17 mouse cellular contexts compared by ENCODE assay signal in the genomic region with DNA sequence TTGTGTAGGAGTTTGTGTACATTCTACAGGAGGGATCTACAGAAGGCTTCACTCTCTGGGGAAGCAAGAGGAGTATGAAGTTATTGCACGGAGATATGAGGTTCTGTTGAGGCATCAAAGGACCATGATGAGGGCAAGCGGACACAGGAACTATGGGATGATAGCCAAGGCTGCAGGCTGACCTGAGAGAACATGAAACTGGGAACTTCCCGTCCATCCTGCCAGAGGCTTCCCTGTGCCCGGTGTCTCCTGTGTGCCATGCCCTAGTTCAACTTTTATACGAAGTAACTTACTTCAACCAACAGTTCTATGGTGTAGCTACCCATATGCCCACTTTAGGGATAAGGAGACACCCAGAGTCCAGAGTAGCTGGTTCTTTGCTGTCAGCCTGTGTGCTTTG. TPM values are rescaled to one million over a fixed set of nuclear protein-coding genes. Genes with fewer than 3 reads are reported as not detected.
DNase-seq lines count a peak whose midpoint lies in the region; ATAC-seq and TF ChIP-seq lines count a peak whose summit lies in the region.
"Had no signal": no experiment of that assay in that cellular context is flagged by ENCODE, and none has a peak within 500 bp of the region (broad histone marks: within the 10 kb centered on the region; RNA-seq: fewer than 3 reads in every experiment).

No protein-coding gene starts in this region.

- H3K9me3 ChIP-seq in forebrain, embryonic 12.5 days: no peaks in the 10 kb centered on the region
- H3K9me3 ChIP-seq in forebrain, embryonic 10.5 days: no peaks in the 10 kb centered on the region
- no peaks in the 10 kb centered on the region for H3K9me3 ChIP-seq in kidney, embryonic 15.5 days (replicated peaks)
- H3K9me3 ChIP-seq: forebrain, embryonic 15.5 days; hindbrain, embryonic 12.5 days; hindbrain, embryonic 15.5 days had no signal

- no peaks in the 10 kb centered on the region for H3K27me3 ChIP-seq in forebrain, embryonic 12.5 days
- no peaks in the 10 kb centered on the region for H3K27me3 ChIP-seq in forebrain, embryonic 10.5 days (ENCODE audit: poor library complexity, severe bottlenecking)
- H3K27me3 ChIP-seq in kidney, adult 2 months (replicated peaks; ENCODE audit: control insufficient read depth, insufficient read depth, low read length): no peaks in the 10 kb centered on the region
- no peaks in the 10 kb centered on the region for H3K27me3 ChIP-seq in kidney, embryonic 15.5 days
- no peaks in the 10 kb centered on the region for H3K27me3 ChIP-seq in small intestine, adult 2 months (ENCODE audit: control insufficient read depth, insufficient read depth, low read length)
- no peaks in the 10 kb centered on the region for H3K27me3 ChIP-seq in heart, adult 2 months (ENCODE audit: control insufficient read depth, insufficient read depth, low read length)
- H3K27me3 ChIP-seq: forebrain, embryonic 15.5 days; hindbrain, embryonic 12.5 days; hindbrain, embryonic 15.5 days had no signal

- TF ChIP-seq EP300 in heart, adult 2 months (IDR thresholded peaks at IDR 0.05; ENCODE audit: insufficient read depth, low read depth, low read length): no peak

- peaks cover 71% of the 10 kb centered on the region for H3K4me1 ChIP-seq in forebrain, embryonic 12.5 days
- peaks cover 82% of the 10 kb centered on the region for H3K4me1 ChIP-seq in forebrain, embryonic 10.5 days
- H3K4me1 ChIP-seq in kidney, adult 2 months (ENCODE audit: control insufficient read depth, insufficient read depth, low read length): no peaks in the 10 kb centered on the region; the same call in 1 of the 2 replicates
- H3K4me1 ChIP-seq in kidney, embryonic 15.5 days: peaks cover 44% of the 10 kb centered on the region
- H3K4me1 ChIP-seq in small intestine, adult 2 months (ENCODE audit: control insufficient read depth, insufficient read depth, insufficient read length, low read length): peaks cover 54% of the 10 kb centered on the region
- H3K4me1 ChIP-seq in heart, adult 2 months (ENCODE audit: control insufficient read depth, insufficient read depth, low read length): peaks cover 28% of the 10 kb centered on the region

- H3K79me2 ChIP-seq in heart, adult 2 months (replicated peaks; ENCODE audit: control insufficient read depth, insufficient read depth, low read length): no peaks in the 10 kb centered on the region

- H3K4me2 ChIP-seq in forebrain, embryonic 12.5 days: no peak overlapping the region
- H3K4me2 ChIP-seq in kidney, embryonic 15.5 days: no peak overlapping the region
- H3K4me2 ChIP-seq: forebrain, embryonic 15.5 days; heart, embryonic 11.5 days; hindbrain, embryonic 12.5 days; hindbrain, embryonic 15.5 days had no signal

- intact Hi-C loops in heart, adult 2 months (cut with DNase I): loop anchor here (2.0 to 5.0 kb wide), 2 partner anchors 14 to 86 kb away; no protein-coding TSS in a partner anchor

- H3K4me3 ChIP-seq in forebrain, embryonic 12.5 days (replicated peaks): no peak overlapping the region
- no peak overlapping the region for H3K4me3 ChIP-seq in forebrain, embryonic 10.5 days
- H3K4me3 ChIP-seq in kidney, adult 2 months (ENCODE audit: insufficient read depth, low read depth, low read length): no peak overlapping the region
- no peak overlapping the region for H3K4me3 ChIP-seq in kidney, embryonic 15.5 days (replicated peaks)
- no peak overlapping the region for H3K4me3 ChIP-seq in small intestine, adult 2 months (ENCODE audit: low read depth, low read length)
- H3K4me3 ChIP-seq in heart, adult 2 months: no peak overlapping the region
- H3K4me3 ChIP-seq: forebrain, embryonic 15.5 days; hindbrain, embryonic 12.5 days; hindbrain, embryonic 15.5 days had no signal

- H3K36me3 ChIP-seq in forebrain, embryonic 12.5 days (replicated peaks): 0 out of 2 replicates have a peak, but pooled peaks cover 5% of the 10 kb centered on the region
- H3K36me3 ChIP-seq in forebrain, embryonic 10.5 days (replicated peaks): peaks cover 27% of the 10 kb centered on the region
- no peaks in the 10 kb centered on the region for H3K36me3 ChIP-seq in kidney, adult 2 months (ENCODE audit: control insufficient read depth, insufficient read depth, low read length)
- H3K36me3 ChIP-seq in kidney, embryonic 15.5 days: peaks cover 2% of the 10 kb centered on the region; the same call in 1 of the 2 replicates
- 0 out of 2 replicates have a peak, but pooled peaks cover 5% of the 10 kb centered on the region for H3K36me3 ChIP-seq in small intestine, adult 2 months (ENCODE audit: control insufficient read depth, insufficient read depth, low read length)
- H3K36me3 ChIP-seq in heart, adult 2 months (ENCODE audit: control insufficient read depth, insufficient read depth, low read length): no peaks in the 10 kb centered on the region
- H3K36me3 ChIP-seq: forebrain, embryonic 15.5 days; hindbrain, embryonic 12.5 days; hindbrain, embryonic 15.5 days had no signal

- TF ChIP-seq POLR2A in kidney, adult 2 months (IDR thresholded peaks at IDR 0.05; ENCODE audit: low read depth, low read length): no peak
- TF ChIP-seq POLR2A in small intestine, adult 2 months (IDR thresholded peaks at IDR 0.05; ENCODE audit: low read depth, low read length): no peak
- no peak for TF ChIP-seq POLR2A in heart, adult 2 months (IDR thresholded peaks at IDR 0.05; ENCODE audit: insufficient read depth, low read depth, low read length)

- no peak for DNase-seq in forebrain, embryonic 10.5 days (ENCODE audit: extremely low spot score, low spot score)
- peak; percentile 33 for DNase-seq in kidney, adult 2 months
- no peak for DNase-seq in heart, adult 2 months
- DNase-seq: adrenal gland, adult 8-10 months; adrenal gland, postnatal 25 days; cerebellum, adult 18-20 months; cerebellum, adult 9-10 months; cerebellum, postnatal 14 days; gastrocnemius, postnatal 25 days had no signal

- H3K9ac ChIP-seq in forebrain, embryonic 12.5 days: no peak overlapping the region
- no peak overlapping the region for H3K9ac ChIP-seq in kidney, embryonic 15.5 days
- H3K9ac ChIP-seq in heart, adult 2 months (ENCODE audit: low read depth, low read length): no peak overlapping the region
- H3K9ac ChIP-seq: forebrain, embryonic 15.5 days; hindbrain, embryonic 12.5 days; hindbrain, embryonic 15.5 days had no signal

- no peak for ATAC-seq in forebrain, embryonic 12.5 days (ENCODE audit: low FRiP score)
- ATAC-seq in kidney, embryonic 15.5 days (replicated peaks; ENCODE audit: low FRiP score): no peak
- ATAC-seq: activated CD4-positive, CD25-positive, alpha-beta regulatory T cell, adult 4 months; forebrain, embryonic 15.5 days had no signal

- 0 out of 2 replicates have a peak overlapping the region, but pooled peaks have one; percentile 19 for H3K27ac ChIP-seq in forebrain, embryonic 12.5 days
- H3K27ac ChIP-seq in forebrain, embryonic 10.5 days: no peak overlapping the region
- no peak overlapping the region for H3K27ac ChIP-seq in kidney, adult 2 months (ENCODE audit: insufficient read depth, low read depth, low read length)
- H3K27ac ChIP-seq in kidney, embryonic 15.5 days: no peak overlapping the region
- peak overlapping the region; percentile 62 for H3K27ac ChIP-seq in small intestine, adult 2 months (ENCODE audit: insufficient read depth, low read depth, low read length)
- H3K27ac ChIP-seq in heart, adult 2 months: no peak overlapping the region
- H3K27ac ChIP-seq: forebrain, embryonic 15.5 days; hindbrain, embryonic 12.5 days; hindbrain, embryonic 15.5 days had no signal

- 94% methylated on average over 5 of the region's 5 CpGs for WGBS in forebrain, embryonic 12.5 days
- 94% methylated on average over 5 of the region's 5 CpGs for WGBS in forebrain, embryonic 10.5 days
- WGBS in kidney, adult 2 months: 57% methylated on average over 5 of the region's 5 CpGs
- 85% methylated on average over 5 of the region's 5 CpGs for WGBS in kidney, embryonic 15.5 days
- WGBS in small intestine, adult 2 months: 50% methylated on average over 5 of the region's 5 CpGs
- 53% methylated on average over 5 of the region's 5 CpGs for WGBS in heart, adult 2 months

- TF ChIP-seq CTCF in kidney, adult 2 months (conservative IDR thresholded peaks at IDR 0.05; ENCODE audit: insufficient read depth, insufficient read length, low read depth, low read length): no peak
- TF ChIP-seq CTCF in small intestine, adult 2 months (IDR thresholded peaks at IDR 0.05; ENCODE audit: extremely low read depth, insufficient read length, insufficient replicate concordance, low read depth, low read length): no peak
- TF ChIP-seq CTCF in heart, adult 2 months (IDR thresholded peaks at IDR 0.05): no peak

RNA-seq across cellular contexts. Expression of gene Nek6, which starts 7.3 kb away (rescaled TPM):
- polyA plus RNA-seq in forebrain, embryonic 12.5 days (2016; fragmentation: Nextera tagmentation; extraction: Ambion mirVana): 125 and 132 TPM in 2 replicates
- polyA plus RNA-seq in forebrain, embryonic 10.5 days (2016; fragmentation: Nextera tagmentation; extraction: Ambion mirVana): 120 and 134 TPM in 2 replicates
- 15.0 and 18.6 TPM in 2 replicates for polyA plus RNA-seq in kidney, adult 2 months (2012; rRNA removed)
- polyA plus RNA-seq in kidney, embryonic 15.5 days (2015; fragmentation: Nextera tagmentation; extraction: Ambion mirVana): 69.3 and 73.1 TPM in 2 replicates
- 24.6 and 173 TPM in 2 replicates for polyA plus RNA-seq in small intestine, adult 2 months (2012; rRNA removed)
- total RNA-seq in heart, adult 2 months (2021): 1 to 10 TPM; 2.9 to 3.3 TPM
- 5.5 and 5.8 TPM in 2 replicates for polyA plus RNA-seq in heart, adult 2 months (2012; rRNA removed)

Comparison
In these comparisons a context has a peak if more than half of its experiments do, and no peak if none do; other contexts are left out.
1. H3K27ac ChIP-seq: peak in forebrain, embryonic 12.5 days (single experiment) and small intestine, adult 2 months (single experiment); none in forebrain, embryonic 10.5 days (single experiment), kidney, adult 2 months (single experiment), kidney, embryonic 15.5 days (single experiment) and heart, adult 2 months (single experiment).